Mouse (Mus musculus) right cerebral cortex, postnatal 25 days (tissue): ENCODE data around the gene Ddx58.

Experiments used
- DNase-seq: peaks from one replicate; pipeline ENCODE4 v3.0.0; 2022

Gene Ddx58

GRCm38 (mm10) chr4:40180046-40180445 is 59.6 kb downstream of the Ddx58 start:
- DNase-seq = no peak

DNA sequence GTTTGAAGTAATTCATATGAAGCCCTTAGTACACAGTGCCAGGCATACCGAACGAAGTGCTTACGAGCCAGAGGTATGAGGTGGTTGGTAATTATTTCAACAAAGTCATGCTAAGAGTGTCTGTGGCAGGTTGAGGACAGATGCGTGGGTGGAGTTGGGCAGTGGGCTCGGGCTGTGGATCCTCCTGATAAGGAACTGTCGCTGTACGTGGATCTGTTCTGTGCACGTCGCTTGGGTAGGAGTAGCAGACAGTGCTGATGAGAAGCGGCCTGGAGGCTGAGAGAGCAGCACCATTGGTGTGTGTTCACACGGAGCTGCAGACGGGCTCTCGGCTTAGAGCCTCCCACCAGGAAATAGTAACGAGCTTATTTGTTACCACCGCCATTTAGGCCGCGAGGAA is 61.0 kb downstream of the Ddx58 start:
- no peak for DNase-seq

DNA sequence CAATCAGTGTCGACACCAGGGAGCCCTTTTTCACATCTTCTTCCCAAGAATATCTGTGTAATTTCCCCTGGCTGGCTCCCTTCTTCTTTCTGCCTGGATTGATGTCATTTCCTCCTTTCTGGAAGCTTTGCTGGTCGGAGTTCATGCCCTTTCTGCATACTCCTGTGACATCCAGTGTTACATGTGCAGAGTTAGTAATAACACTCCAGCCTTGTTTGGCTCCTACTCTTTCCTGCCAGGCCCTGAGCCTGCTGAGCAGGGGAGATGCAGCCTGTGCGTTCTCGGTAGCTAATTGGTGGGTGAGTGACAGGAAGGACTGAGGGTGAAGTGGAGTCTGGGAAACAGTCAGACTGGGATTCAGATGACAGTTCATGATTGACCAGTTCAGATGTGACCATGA is 65.3 kb downstream of the Ddx58 start:
- no peak for DNase-seq

GRCm38 (mm10) chr4:40172336-40172735 is 67.3 kb downstream of the Ddx58 start:
- no peak for DNase-seq

GRCm38 (mm10) chr4:40171477-40171876 is 68.2 kb downstream of the Ddx58 start:
- no peak for DNase-seq

DNA sequence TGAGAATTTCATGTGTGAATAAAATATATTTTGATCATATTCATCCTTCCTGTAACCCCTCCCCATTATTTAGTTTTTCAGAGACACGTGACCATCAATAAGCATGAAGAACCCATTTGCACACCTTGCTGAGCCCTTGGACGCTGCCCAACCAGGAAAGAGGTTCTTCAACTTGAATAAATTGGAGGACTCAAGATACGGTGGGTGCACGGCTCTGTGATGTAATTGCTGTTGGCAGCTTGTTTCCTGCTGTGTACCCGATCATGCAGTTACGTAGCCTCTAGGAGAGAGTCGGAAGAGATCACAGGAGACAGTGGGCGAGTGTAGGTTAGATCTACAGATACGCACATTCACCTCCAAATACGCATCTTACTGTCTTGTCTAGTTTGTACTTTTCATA is 76.0 kb downstream of the Ddx58 start:
- no peak for DNase-seq

DNA sequence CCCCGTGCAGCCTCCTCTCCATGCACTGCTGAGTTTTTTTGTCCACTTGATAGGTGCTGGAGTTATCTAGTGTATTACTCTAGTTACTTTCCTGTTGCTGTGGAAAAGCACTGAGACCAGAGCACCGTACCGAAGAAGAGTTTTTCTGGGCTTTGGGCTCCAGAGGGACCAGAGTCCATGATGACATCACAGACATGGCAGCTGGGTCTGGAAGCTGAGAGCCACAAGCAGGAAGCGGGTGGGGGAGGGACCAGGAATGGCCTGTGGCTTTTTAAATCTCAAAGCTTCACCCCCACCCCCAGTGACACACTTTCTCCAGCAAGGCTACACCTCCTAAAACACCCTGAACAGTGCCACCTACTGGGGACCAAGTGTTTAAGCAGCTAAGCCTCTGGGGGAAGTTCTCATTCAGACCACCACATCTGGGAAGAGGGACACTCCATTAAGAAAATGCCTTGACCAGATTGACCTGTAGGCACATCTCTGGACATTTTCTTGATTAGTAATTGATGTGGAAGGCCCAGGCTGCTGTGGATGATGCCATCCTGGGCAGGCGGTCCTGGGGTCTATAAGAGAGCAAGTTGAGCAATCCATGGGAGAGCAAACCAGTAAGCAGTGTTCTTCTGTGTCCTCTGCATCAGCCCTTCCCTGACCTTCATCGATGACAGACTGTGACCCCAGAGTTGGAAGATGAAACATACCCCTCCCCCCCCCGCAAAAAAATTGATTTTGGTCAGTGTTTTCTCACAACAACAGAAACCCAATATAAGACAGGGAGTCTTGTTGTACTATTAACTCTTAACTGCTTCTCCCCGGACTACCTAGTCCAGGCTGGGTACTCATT is 78.8 kb downstream of the Ddx58 start:
- no peak for DNase-seq

GRCm38 (mm10) chr4:40158224-40158540 is 81.4 kb downstream of the Ddx58 start:
- no peak for DNase-seq

GRCm38 (mm10) chr4:40157500-40158223 is 82.0 kb downstream of the Ddx58 start:
- DNase-seq = no peak

- DNase-seq = no peak
Observed at GRCm38 (mm10) chr4:40156582-40157499, 82.8 kb downstream of the Ddx58 start.

- DNase-seq = no peak
Observed at GRCm38 (mm10) chr4:40156153-40156552, 83.5 kb downstream of the Ddx58 start.

GRCm38 (mm10) chr4:40155467-40155999 is 84.1 kb downstream of the Ddx58 start:
- DNase-seq = no peak

DNA sequence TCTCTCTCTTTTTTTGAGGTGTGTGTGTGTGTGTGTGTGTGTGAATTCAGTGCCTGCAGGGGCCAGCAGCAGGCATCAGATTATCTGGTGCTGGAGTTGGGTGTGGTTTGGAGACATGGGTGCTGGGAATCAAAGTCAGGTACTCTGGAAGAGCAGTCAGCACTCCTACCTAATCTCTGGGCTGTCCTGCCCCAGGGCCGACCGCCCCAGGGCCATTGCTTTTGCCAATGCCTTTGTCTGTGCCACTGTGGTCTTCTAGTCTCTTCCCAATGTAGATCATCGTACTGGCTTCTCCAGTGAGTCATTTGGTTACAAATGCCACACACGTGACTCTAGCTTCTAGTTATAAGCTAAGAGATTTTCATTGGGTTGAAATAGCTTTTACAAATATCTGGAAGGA is 84.9 kb downstream of the Ddx58 start:
- DNase-seq = no peak
